Mouse (Mus musculus): ENCODE measurements around the gene Hif1an. TPM values are rescaled to one million over a fixed set of nuclear protein-coding genes. Genes with fewer than 3 reads are reported as not detected.
A peak's percentile ranks its signal among the peaks of the same experiment; 100 is the strongest.

The Hif1an gene
- 43.5 and 45.6 TPM in 2 replicates for polyA plus RNA-seq (2016; fragmentation: Nextera tagmentation; extraction: Ambion mirVana)

DNA sequence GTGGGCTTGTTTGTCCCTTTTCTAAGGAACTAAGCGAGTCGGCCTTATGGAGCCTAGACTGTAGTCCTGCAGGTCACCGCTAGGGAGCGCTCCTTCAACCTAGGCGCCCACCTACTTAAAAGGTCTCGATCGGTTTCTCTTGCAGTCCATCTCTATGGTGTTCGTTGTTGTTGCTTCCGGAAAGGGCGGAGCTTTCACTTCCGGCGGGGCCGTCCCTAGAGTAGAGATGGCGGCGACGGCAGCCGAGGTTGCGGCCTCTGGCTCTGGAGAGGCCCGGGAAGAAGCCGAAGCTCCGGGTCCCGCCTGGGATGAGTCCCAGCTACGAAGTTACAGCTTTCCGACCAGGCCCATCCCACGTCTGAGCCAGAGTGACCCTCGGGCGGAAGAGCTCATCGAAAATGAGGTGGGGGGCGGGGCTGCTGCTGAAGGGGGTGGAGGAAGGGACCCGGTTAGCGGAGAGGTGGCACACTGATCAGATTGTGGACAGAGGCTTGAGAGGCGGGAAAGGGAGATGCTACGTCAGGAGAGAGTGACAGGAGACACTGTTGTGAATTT lies at the start of gene Hif1an:
Gene Hif1an (plus strand): TSS at position 199 of the 555 bp plus-strand sequence.
- Histone ChIP-seq H3K27ac (replicated peaks) (peak within 1 kb of the TSS; percentile 79), H3K4me2 (replicated peaks) (peak within 1 kb of the TSS; percentile 78), H3K4me1 (peaks cover 16% of the 10 kb centered on the region), H3K36me3 (peaks cover 35% of the 10 kb centered on the region), H3K9me3 (no peaks in the 10 kb centered on the region), H3K27me3 (peaks cover 15% of the 10 kb centered on the region), H3K4me3 (peak within 1 kb of the TSS; percentile 84), H3K9ac (replicated peaks) (peak within 1 kb of the TSS; percentile 85)
- WGBS = under 1% methylated on average over 33 of the region's 33 CpGs
- peak; percentile 97 for ATAC-seq (ENCODE audit: low FRiP score, low read depth)

DNA sequence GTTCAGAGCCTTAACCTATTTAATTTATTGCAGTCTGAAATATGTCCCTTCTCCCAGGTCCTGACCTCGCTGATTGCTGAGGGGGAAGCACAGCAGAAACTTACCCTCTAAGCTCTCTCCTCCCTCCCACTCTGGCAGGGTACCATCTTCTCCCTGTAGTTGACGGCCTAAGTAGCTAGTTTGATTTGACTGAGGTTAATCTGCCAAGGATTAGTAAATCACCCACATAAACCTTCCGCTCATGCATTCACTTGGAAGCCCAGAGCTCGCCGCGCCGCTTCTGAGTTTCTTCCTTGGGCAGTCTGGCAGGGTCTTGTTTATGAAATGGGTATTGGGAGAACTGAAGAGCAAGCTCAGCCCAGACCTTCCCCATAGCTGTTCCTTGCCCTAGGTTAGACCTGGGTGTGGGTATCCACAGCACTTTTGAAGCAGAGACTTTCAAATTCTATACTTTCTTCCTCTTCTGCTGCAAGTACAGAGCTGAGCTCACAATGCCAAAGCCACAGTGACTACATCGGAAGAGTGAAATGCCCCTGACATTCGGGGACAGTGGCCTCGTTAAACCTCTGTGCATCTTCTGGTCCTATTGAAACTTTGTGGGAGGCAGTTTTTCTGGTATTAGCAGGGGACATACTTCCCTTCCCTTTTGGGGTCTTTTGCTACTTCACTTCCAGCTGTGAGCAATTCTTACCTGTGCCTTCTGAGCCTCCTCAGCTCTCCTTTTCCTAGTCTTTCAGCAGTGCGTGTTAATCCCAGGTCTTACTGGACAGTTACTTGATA lies 49.4 kb upstream of the Hif1an start:
- peak overlapping the region; percentile 4; the same call in 1 of the 2 replicates for H3K4me3 ChIP-seq
- H3K27ac ChIP-seq (replicated peaks) = peak overlapping the region; percentile 67
- WGBS = 3% methylated on average over 11 of the region's 11 CpGs
- no peaks in the 10 kb centered on the region for H3K36me3 ChIP-seq
- peak overlapping the region; percentile 32; the same call in 1 of the 2 replicates for H3K4me2 ChIP-seq (replicated peaks)
- H3K9ac ChIP-seq (replicated peaks) = no peak overlapping the region
- H3K9me3 ChIP-seq = no peaks in the 10 kb centered on the region
- no peak for ATAC-seq (ENCODE audit: low FRiP score, low read depth)
- peaks cover 100% of the 10 kb centered on the region for H3K27me3 ChIP-seq
- H3K4me1 ChIP-seq = peaks cover 70% of the 10 kb centered on the region

DNA sequence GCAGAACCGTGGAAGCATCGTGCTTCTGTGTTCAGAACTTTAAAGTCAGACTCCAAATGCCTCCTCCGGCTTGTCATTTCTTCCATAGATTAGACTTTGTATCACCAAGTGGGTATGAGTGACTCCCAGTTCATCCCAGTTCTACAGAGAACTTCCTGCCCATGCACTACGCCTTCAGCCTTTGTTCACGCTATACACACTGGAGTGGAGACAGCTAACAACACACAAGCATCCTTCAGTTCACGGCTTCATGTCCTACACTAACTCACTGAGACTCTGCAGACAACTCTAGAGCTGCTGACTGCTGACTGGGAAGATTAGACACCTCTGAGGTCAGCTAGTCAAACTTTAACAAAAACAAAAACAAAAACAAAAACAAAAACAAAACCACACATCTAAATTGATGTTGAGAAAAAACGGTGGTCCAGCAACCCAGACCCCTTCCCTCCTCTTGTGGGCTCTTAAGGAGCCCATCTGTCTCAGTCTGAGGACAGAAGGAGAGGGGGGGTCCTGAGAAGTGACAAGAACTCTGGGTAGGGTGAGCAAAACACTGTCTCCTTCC lies 48.6 kb upstream of the Hif1an start:
- H3K4me3 ChIP-seq = no peak overlapping the region
- no peak overlapping the region for H3K9ac ChIP-seq (replicated peaks)

DNA sequence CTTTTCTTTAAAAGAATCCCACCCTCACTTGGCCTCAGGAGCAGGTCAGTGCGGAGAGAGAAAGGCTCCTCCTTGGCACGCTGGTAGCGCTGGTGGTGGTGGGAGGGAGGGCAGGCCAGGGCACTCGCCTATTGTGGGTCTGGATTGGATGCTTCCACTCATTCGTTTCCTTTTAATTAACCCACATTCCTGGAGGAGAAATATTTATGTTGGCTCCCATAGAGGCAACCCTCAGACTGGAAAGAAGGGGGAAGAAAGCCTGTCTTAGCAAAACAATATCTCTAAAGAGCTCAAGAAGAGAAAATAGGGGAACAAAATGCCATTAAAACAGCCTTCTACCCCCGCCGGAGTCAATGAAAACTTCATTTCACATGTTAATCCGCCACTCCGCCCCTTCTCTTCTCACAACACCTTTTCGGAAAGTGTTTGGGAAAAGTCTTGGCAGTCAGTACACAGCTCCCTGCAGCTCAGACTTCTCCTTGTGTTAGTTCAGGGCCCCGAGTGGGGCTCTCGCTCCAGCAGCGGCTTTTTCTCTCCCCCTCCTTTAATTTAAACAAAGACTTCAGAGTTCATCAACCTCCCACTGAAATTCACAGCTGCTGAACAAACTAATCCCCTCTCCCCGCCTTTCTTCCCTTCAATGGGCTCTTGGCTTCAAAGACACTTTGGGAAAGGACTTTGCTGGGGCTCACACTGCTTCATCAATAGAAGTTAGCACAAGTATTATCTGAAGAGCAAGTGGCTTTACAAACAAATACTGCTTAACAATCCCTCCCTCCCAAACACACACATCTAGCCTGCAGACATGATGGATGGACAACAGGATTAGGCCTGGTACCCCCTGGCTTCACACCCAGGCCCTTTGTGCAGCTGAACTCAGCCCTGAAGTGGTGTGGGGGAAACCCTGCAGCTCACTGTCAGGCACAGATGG lies 47.9 kb upstream of the Hif1an start:
- peak; percentile 85 for ATAC-seq (ENCODE audit: low FRiP score, low read depth)
- Histone ChIP-seq H3K9me3 (no peaks in the 10 kb centered on the region), H3K4me3 (no peak overlapping the region), H3K27me3 (peaks cover 100% of the 10 kb centered on the region), H3K9ac (replicated peaks) (no peak overlapping the region), H3K36me3 (no peaks in the 10 kb centered on the region), H3K27ac (replicated peaks) (peak overlapping the region; percentile 67), H3K4me2 (replicated peaks) (peak overlapping the region; percentile 32), H3K4me1 (peaks cover 74% of the 10 kb centered on the region)
- 1% methylated on average over 14 of the region's 14 CpGs for WGBS

More for the DNA sequence above, 48.6 kb upstream of the Hif1an start:
- no peaks in the 10 kb centered on the region for H3K36me3 ChIP-seq
- peaks cover 100% of the 10 kb centered on the region for H3K27me3 ChIP-seq
- peak overlapping the region; percentile 67 for H3K27ac ChIP-seq (replicated peaks)
- peaks cover 71% of the 10 kb centered on the region for H3K4me1 ChIP-seq
- peak overlapping the region; percentile 32 for H3K4me2 ChIP-seq (replicated peaks)
- ATAC-seq (ENCODE audit: low FRiP score, low read depth) = no peak
- 8% methylated on average over 7 of the region's 7 CpGs for WGBS
- no peaks in the 10 kb centered on the region for H3K9me3 ChIP-seq

DNA sequence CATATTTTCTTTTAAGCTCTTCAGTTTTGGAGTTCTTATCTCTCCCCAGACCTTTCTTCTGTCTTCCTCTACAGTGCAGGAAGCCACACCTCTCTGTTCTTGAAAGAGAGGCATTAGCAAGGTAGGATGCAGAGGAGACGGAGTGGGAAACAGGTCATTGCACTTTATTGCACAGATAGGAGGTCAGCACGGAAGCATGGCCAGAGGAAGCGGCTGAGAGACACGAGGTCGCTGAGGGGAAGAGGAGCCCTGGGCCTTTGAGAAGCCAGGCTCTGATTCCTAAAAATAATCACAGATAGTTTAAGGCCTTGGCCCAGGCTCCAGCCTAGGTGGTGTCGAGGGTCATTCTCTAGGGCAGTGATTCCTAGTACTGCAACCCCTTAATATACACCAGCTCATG lies 46.9 kb upstream of the Hif1an start:
- WGBS = 27% methylated on average over 6 of the region's 6 CpGs
- Histone ChIP-seq H3K36me3 (no peaks in the 10 kb centered on the region), H3K4me1 (peaks cover 65% of the 10 kb centered on the region)

DNA sequence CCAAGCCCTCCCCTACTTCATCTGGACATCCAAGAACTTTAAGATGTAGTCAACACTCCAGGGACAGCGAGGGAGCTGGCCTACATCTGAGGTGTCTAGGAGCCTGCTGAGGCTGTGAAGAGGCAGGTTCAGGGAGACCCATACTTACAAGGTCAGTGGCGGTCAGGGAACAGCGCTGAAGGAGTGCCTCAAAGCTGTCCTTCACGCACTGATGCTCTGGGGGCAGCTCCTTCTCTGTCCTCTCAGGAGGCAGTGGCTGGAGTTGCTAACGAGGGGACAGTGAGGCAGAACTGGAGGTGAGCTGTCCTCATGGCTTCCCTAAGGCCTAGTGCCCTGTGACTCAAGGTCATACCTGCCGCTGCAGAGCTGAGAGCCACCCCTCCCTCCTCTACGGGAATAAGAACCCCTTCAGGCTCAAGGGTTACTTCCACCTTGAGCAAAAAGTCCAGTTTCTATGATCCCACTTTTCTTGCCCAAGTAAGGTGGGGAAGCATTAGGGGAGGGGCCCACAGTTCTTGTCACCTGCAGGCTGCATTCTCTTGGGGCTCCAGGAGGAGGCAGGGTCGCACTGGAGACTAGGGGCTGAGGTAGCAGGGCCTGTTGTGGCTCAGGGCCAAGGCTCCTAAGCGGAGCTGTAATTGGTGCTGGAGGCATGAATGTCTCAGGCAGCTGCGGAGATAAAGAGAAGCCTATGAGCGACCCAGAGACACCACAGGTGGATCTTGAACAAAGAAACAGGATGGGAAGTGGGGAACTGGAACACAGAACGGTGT lies 44.5 kb upstream of the Hif1an start:
- no peak for ATAC-seq (ENCODE audit: low FRiP score, low read depth)
- Histone ChIP-seq H3K4me2 (replicated peaks) (no peak overlapping the region), H3K4me1 (peaks cover 42% of the 10 kb centered on the region), H3K9me3 (no peaks in the 10 kb centered on the region), H3K27me3 (peaks cover 98% of the 10 kb centered on the region), H3K9ac (replicated peaks) (no peak overlapping the region), H3K4me3 (no peak overlapping the region), H3K36me3 (no peaks in the 10 kb centered on the region), H3K27ac (replicated peaks) (no peak overlapping the region)
- WGBS = 50% methylated on average over 12 of the region's 12 CpGs

More for the DNA sequence above, 46.9 kb upstream of the Hif1an start:
- no peak for ATAC-seq (ENCODE audit: low FRiP score, low read depth)
- Histone ChIP-seq H3K4me3 (no peak overlapping the region), H3K27me3 (peaks cover 100% of the 10 kb centered on the region), H3K9me3 (no peaks in the 10 kb centered on the region), H3K9ac (replicated peaks) (no peak overlapping the region), H3K4me2 (replicated peaks) (no peak overlapping the region), H3K27ac (replicated peaks) (peak overlapping the region; percentile 58)

DNA sequence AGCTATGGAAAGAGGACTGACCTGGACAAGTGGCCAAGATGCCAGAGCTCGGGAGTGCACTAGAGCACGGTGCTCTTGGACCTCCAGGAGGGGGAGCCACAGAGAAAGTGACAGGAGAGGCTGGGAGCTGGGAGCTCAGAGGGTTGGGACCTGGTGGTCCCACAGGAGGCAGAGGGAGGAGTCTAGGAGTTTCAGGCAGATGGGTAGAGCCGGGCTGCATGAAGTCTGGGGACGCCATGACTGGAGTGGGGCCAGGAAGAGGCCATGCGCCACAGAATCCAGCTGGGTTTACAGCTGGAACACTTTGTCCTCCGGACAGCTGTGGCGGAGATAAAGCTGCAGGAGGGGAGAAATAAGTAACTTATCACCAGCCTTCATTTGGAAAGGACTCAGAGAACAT lies 43.5 kb upstream of the Hif1an start:
- Histone ChIP-seq H3K36me3 (no peaks in the 10 kb centered on the region), H3K27me3 (peaks cover 98% of the 10 kb centered on the region), H3K27ac (replicated peaks) (no peak overlapping the region), H3K4me1 (peaks cover 32% of the 10 kb centered on the region), H3K9me3 (no peaks in the 10 kb centered on the region), H3K4me2 (replicated peaks) (no peak overlapping the region), H3K9ac (replicated peaks) (no peak overlapping the region), H3K4me3 (no peak overlapping the region)
- WGBS = 26% methylated on average over 7 of the region's 7 CpGs
- no peak for ATAC-seq (ENCODE audit: low FRiP score, low read depth)

DNA sequence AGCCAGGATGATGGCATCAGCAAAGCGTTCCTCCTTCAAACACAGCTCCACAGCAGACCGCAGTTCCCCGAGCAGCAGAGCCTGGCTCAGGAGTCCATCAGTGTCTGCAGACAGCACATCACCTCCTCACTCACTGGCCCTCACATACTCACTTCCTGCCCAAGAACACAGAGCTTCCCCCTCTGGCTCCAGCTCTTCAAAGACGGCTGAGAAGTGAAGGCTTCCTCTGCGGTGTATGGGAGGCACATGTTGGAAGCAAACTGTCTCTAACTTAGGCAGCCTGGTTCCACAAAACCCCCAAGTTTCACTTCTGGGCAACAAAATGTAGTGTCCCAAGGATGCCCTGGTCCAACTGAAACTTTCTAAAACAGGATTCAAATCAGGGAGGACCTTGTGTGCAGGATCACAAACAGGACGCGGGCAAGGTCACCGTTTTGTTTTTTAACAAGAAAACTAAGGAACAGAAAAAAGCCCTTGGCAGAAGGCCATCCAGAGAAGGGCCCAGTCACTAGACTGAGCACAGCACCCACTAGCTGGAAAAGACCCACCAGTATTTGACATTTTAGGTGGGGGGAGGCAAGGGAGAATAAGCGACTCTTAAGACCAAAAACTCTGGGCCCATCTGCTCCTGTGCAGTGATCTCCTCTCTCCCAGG lies 37.0 kb upstream of the Hif1an start:
- no peak for ATAC-seq (ENCODE audit: low FRiP score, low read depth)
- Histone ChIP-seq H3K4me3 (no peak overlapping the region), H3K27ac (replicated peaks) (no peak overlapping the region), H3K9me3 (no peaks in the 10 kb centered on the region), H3K4me2 (replicated peaks) (no peak overlapping the region), H3K9ac (replicated peaks) (no peak overlapping the region), H3K27me3 (peaks cover 95% of the 10 kb centered on the region), H3K36me3 (no peaks in the 10 kb centered on the region), H3K4me1 (no peaks in the 10 kb centered on the region)
- 89% methylated on average over 9 of the region's 9 CpGs for WGBS

DNA sequence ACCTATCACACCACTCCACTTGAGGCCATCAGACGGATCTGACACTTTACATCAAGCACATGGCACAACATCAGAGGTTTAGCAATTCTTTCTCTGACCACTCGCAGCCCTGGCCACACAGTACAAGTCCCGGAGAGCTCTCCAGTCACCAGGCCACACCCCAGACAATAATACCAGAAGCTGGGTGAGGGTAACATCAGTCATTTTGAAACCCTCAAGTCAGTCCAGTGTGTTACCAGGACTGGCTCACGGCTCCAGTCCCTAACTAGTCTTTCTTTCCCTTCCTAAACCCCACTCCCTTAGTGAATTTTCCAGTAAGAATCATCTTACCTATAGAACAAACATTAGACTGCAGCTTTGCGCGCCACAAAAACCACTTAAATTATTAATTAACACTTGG lies 32.6 kb upstream of the Hif1an start:
- Histone ChIP-seq H3K4me3 (no peak overlapping the region), H3K4me2 (replicated peaks) (no peak overlapping the region), H3K27me3 (peaks cover 97% of the 10 kb centered on the region)

DNA sequence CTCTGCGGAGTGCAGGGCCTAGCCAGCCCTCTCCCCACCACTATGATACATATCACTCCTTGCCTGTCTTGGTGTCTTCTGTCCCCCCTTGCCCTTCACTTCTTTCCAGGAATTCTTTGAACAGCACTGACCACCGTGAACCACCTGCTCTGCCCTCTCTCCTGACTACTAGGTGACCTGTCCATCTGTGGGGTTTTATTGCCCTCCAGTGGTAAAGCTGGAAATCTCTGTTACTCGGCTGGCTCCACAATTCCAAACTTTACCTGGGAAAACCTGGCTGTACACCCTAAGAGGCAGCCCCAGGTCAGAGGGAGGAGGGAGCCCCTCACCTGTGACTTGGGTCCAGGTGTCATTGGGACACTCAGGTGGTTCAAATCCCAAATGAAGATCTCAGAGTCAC lies 27.3 kb upstream of the Hif1an start:
- H3K27me3 ChIP-seq = peaks cover 71% of the 10 kb centered on the region
- H3K9ac ChIP-seq (replicated peaks) = no peak overlapping the region
- H3K4me2 ChIP-seq (replicated peaks) = no peak overlapping the region
- no peak overlapping the region for H3K27ac ChIP-seq (replicated peaks)
- WGBS = 28% methylated on average over 3 of the region's 3 CpGs
- no peak for ATAC-seq (ENCODE audit: low FRiP score, low read depth)
- H3K4me3 ChIP-seq = no peak overlapping the region
- no peaks in the 10 kb centered on the region for H3K36me3 ChIP-seq
- H3K4me1 ChIP-seq = no peaks in the 10 kb centered on the region
- no peaks in the 10 kb centered on the region for H3K9me3 ChIP-seq

More for the DNA sequence above, 32.6 kb upstream of the Hif1an start:
- Histone ChIP-seq H3K36me3 (no peaks in the 10 kb centered on the region), H3K4me1 (no peaks in the 10 kb centered on the region), H3K27ac (replicated peaks) (no peak overlapping the region), H3K9me3 (no peaks in the 10 kb centered on the region), H3K9ac (replicated peaks) (no peak overlapping the region)
- 84% methylated on average over 6 of the region's 6 CpGs for WGBS
- no peak for ATAC-seq (ENCODE audit: low FRiP score, low read depth)

DNA sequence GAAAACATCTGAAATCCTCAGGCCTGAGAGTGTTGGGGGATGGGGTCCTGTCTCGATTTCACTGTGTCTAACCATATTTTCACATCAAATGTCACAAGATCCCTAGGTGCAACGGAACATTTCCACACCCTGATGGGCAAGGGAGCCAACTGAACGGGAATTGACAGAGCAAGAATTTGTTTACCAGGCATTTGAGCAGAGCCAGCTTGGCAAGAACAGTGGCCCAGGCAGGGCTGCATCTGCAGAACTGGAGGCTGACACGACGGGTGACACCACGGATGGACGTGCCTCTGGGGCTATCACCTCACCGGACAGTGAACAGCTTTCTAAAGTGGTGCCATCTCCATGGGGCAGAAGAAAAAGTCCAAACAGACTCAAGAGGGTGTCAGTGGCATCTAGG lies 25.2 kb upstream of the Hif1an start:
- Histone ChIP-seq H3K27ac (replicated peaks) (no peak overlapping the region), H3K36me3 (no peaks in the 10 kb centered on the region), H3K4me3 (no peak overlapping the region), H3K9ac (replicated peaks) (no peak overlapping the region), H3K4me2 (replicated peaks) (no peak overlapping the region), H3K9me3 (peaks cover 9% of the 10 kb centered on the region), H3K27me3 (peaks cover 52% of the 10 kb centered on the region), H3K4me1 (no peaks in the 10 kb centered on the region)
- no peak for ATAC-seq (ENCODE audit: low FRiP score, low read depth)
- WGBS = 88% methylated on average over 8 of the region's 8 CpGs

Measured in midbrain, embryonic 12.5 days (tissue).